Mouse (Mus musculus): Measurements from ENCODE around the gene Aamp. TPM values are rescaled to one million over a fixed set of nuclear protein-coding genes. Genes with fewer than 3 reads are reported as not detected.

Aamp gene
- polyA plus RNA-seq, 1 experiment from 2014 or later: 211 TPM

Other genes with a start within 250 kb of the Aamp start
- gene Tns1, start 160.3 kb downstream of the Aamp start, polyA plus RNA-seq (2015; fragmentation: Nextera tagmentation; extraction: Ambion mirVana): 6.0 and 7.9 TPM in 2 replicates
- 0.13 and 0.14 TPM in 2 replicates for gene Rufy4, start 159.2 kb downstream of the Aamp start, polyA plus RNA-seq (2015; fragmentation: Nextera tagmentation; extraction: Ambion mirVana)
- 0.13 TPM in 2 replicates for gene Cxcr2, start 130.7 kb downstream of the Aamp start, polyA plus RNA-seq (2015; fragmentation: Nextera tagmentation; extraction: Ambion mirVana)
- gene Cxcr1, start 90.1 kb downstream of the Aamp start, polyA plus RNA-seq (2015; fragmentation: Nextera tagmentation; extraction: Ambion mirVana): not detected in 2 replicates
- 403 and 418 TPM in 2 replicates for gene Arpc2, start 48.7 kb downstream of the Aamp start, polyA plus RNA-seq (2015; fragmentation: Nextera tagmentation; extraction: Ambion mirVana)
- gene Gpbar1, start 6.2 kb downstream of the Aamp start, polyA plus RNA-seq (2015; fragmentation: Nextera tagmentation; extraction: Ambion mirVana): 0.34 TPM in 1 of 2 replicates, not detected in the other
- 99.2 and 104 TPM in 2 replicates for gene Pnkd, start 192 bp upstream of the Aamp start, polyA plus RNA-seq (2015; fragmentation: Nextera tagmentation; extraction: Ambion mirVana)
- 5.4 and 6.8 TPM in 2 replicates for gene Tmbim1, start 20.9 kb upstream of the Aamp start, polyA plus RNA-seq (2015; fragmentation: Nextera tagmentation; extraction: Ambion mirVana)
- gene Catip, start 77.4 kb upstream of the Aamp start, polyA plus RNA-seq (2015; fragmentation: Nextera tagmentation; extraction: Ambion mirVana): 0.38 and 1.2 TPM in 2 replicates
- gene Slc11a1, start 90.5 kb upstream of the Aamp start, polyA plus RNA-seq (2015; fragmentation: Nextera tagmentation; extraction: Ambion mirVana): 1.9 and 3.2 TPM in 2 replicates
- 21.4 and 22.4 TPM in 2 replicates for gene Ctdsp1, start 106.8 kb upstream of the Aamp start, polyA plus RNA-seq (2015; fragmentation: Nextera tagmentation; extraction: Ambion mirVana)
- 0.27 and 0.29 TPM in 2 replicates for gene Vil1, start 124.6 kb upstream of the Aamp start, polyA plus RNA-seq (2015; fragmentation: Nextera tagmentation; extraction: Ambion mirVana)
- 53.8 and 56.2 TPM in 2 replicates for gene Cnot9, start 221.3 kb upstream of the Aamp start, polyA plus RNA-seq (2015; fragmentation: Nextera tagmentation; extraction: Ambion mirVana)

Data from forebrain, embryonic 15.5 days (tissue).